Mouse (Mus musculus): ENCODE data around the gene Galk1. TPM values are rescaled to one million over a fixed set of nuclear protein-coding genes. Genes with fewer than 3 reads are reported as not detected.

The Galk1 gene
- 3.4 TPM in 1 of 2 replicates, not detected in the other for total RNA-seq (2015; ENCODE audit: low replicate concordance)
- total RNA-seq (2017; ENCODE audit: low replicate concordance): 1.3 and 5.1 TPM in 2 replicates

DNA sequence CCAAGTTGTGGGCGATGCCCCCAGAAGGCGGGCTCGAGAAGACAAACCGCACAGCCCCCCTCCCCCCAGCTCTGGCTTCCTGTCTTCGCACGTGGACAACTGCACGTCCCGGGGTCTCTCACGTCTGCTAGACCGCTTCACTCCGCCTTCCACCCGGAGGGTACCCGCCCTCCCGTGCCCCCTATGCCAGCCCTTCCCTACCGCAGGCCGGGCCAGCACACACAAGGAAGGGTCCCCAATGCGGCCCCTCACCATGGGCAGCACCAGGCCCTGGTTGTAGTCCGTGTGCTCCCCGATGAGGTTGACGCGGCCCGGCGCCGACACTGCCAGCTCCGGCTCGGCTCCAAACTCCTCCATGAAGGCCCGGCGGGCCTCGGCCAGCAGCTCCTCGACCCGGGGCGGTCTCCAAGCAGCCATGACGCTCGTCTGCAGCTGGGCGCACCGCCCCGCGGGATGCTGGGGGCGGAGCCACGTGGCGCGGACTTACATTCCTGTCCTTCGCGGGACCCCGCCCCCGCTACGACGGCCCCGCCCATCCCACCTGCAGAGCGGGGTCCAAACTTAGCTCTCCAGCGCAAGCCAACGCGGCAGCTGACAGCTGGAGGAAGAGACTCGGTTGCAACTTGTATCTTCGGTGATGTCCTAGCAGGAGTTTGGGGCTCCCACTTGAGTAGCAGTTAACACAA, at the start of gene Galk1:
Gene Galk1 (minus strand): TSS at position 458 of the 686 bp plus-strand sequence.
- peak; percentile 82 for ATAC-seq (replicated peaks; ENCODE audit: low FRiP score, poor library complexity, severe bottlenecking)

DNA sequence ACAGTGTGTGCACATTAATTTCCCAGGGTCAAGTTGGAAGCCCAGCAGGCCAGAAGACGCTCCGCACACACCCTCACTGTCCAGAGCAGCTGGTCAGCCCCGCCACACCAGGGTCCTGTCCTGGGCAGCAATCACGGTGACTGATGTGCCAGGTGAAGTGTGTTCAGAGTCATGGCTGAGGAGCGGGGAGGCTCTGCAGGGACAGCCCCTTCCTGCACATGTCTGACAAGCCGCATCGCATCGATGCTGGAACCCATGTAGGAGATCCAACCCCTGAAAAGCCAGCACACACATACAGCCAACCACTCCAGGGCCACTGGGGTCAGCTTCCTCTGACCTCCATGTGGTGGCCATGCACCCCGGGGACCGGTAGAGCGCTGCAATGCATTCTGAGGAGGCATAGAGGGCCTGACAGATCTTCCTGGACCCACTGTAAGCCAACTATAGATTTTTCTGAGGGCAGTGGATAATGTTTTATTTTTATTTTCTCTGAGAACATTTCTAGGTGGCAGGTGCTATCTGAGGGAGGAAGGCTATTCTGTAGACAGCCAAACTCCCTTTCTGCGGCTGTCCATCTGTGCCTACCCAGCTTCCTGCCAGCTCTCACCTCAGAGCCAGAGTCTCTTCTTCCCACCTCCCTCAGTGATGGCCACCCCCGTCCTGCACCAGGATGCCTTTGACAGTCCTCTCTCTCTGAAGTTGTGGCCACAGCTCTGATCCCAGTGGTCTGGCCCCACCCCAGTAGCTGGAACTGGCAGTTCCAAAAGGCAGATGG, 49.3 kb upstream of the Galk1 start:
- no peak for ATAC-seq (replicated peaks; ENCODE audit: low FRiP score, poor library complexity, severe bottlenecking)

DNA sequence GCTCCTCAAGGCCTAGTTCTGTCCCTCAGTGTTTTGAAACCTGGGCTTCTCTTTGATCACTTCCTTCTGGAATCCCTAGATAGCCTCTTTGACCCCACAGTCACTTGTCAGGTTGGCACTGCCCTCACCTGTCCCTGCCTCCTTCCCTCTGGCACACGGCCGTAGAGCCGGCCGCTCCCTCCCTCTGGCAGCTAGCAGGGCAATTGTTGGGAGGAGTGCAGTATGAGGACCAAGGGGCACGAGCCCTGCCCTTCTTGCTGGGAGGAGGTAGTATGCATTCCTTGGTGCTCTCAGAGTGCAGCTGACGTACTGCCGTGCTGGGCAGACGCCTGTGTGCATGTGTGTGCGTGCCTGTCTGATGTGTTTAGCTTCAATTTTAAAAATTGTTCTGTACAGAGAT, 48.1 kb upstream of the Galk1 start:
- no peak for ATAC-seq (replicated peaks; ENCODE audit: low FRiP score, poor library complexity, severe bottlenecking)

GRCm38 (mm10) chr11:116059691-116060025, 47.1 kb upstream of the Galk1 start:
- ATAC-seq (replicated peaks; ENCODE audit: low FRiP score, poor library complexity, severe bottlenecking): no peak

- ATAC-seq (replicated peaks; ENCODE audit: low FRiP score, poor library complexity, severe bottlenecking): no peak
Measured at GRCm38 (mm10) chr11:116058868-116059690, 46.6 kb upstream of the Galk1 start.

GRCm38 (mm10) chr11:116058022-116058614, 45.6 kb upstream of the Galk1 start:
- no peak for ATAC-seq (replicated peaks; ENCODE audit: low FRiP score, poor library complexity, severe bottlenecking)

- ATAC-seq (replicated peaks; ENCODE audit: low FRiP score, poor library complexity, severe bottlenecking): peak; percentile 72
Measured at GRCm38 (mm10) chr11:116057237-116057881, 44.8 kb upstream of the Galk1 start.

DNA sequence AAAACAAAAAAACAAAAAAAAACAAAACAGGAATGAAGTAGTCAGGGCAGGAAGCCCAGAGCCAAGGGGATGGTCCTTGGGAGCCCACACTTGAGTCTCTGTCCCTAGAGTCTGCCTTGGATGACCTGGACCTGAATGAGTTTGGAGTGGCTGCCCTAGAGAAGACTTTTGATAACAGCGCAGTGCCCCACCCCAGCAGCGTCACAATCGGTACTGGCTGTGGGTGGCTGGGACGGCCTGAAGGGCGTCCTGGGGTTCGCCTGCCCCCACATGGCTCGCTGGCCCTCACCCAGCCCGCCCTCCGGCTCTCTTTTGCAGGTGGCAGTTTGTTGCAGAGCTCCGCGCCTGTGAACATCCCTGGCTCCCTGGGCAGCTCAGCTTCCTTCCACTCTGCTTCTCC, 43.4 kb upstream of the Galk1 start:
- peak; percentile 58 for ATAC-seq (replicated peaks; ENCODE audit: low FRiP score, poor library complexity, severe bottlenecking)

- ATAC-seq (replicated peaks; ENCODE audit: low FRiP score, poor library complexity, severe bottlenecking): no peak
Measured at GRCm38 (mm10) chr11:116053510-116054229, 41.2 kb upstream of the Galk1 start.

- ATAC-seq (replicated peaks; ENCODE audit: low FRiP score, poor library complexity, severe bottlenecking): no peak
Measured at GRCm38 (mm10) chr11:116050196-116050595, 37.7 kb upstream of the Galk1 start.

DNA sequence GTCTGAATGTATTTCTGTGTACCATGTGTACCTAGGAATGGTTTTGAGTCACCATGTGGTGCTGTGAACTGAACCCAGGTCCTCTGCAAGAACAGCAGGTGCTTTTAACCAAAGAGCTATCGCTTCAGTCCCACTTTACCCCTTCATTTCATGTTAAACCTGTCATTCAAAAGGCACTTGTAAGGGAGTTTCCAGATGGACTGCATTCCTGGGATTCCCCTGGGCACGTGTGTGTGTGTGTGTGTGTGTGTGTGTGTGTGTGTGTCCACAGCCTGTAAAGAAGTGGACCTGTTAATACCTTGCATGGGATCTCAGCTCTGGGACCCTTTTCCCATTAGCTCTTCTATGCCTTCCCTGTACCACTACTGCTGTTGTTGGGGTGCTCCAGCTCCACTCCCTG, 37.1 kb upstream of the Galk1 start:
- no peak for ATAC-seq (replicated peaks; ENCODE audit: low FRiP score, poor library complexity, severe bottlenecking)

GRCm38 (mm10) chr11:116045173-116045572, 32.7 kb upstream of the Galk1 start:
- ATAC-seq (replicated peaks; ENCODE audit: low FRiP score, poor library complexity, severe bottlenecking): no peak

DNA sequence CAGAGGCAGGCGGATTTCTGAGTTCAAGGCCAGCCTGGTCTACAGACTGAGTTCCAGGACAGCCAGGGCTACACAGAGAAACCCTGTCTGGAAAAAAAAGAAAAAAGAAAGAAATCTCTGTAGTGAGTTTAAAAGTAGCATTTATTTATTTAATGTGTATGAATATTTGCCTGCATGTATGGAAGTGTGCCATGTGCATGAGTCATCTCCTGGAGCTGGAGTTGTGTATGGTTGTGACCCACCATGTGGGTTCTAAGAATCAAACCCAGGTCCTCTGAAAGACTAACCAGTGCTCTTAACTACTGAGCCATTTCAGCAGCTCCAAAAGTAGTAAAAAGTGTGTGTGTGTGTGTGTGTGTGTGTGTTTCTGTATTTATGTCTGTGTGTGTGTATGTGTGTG, 30.8 kb upstream of the Galk1 start:
- ATAC-seq (replicated peaks; ENCODE audit: low FRiP score, poor library complexity, severe bottlenecking): no peak

GRCm38 (mm10) chr11:116042372-116043138, 30.0 kb upstream of the Galk1 start:
- no peak for ATAC-seq (replicated peaks; ENCODE audit: low FRiP score, poor library complexity, severe bottlenecking)

GRCm38 (mm10) chr11:116041833-116042232, 29.3 kb upstream of the Galk1 start:
- ATAC-seq (replicated peaks; ENCODE audit: low FRiP score, poor library complexity, severe bottlenecking): no peak

DNA sequence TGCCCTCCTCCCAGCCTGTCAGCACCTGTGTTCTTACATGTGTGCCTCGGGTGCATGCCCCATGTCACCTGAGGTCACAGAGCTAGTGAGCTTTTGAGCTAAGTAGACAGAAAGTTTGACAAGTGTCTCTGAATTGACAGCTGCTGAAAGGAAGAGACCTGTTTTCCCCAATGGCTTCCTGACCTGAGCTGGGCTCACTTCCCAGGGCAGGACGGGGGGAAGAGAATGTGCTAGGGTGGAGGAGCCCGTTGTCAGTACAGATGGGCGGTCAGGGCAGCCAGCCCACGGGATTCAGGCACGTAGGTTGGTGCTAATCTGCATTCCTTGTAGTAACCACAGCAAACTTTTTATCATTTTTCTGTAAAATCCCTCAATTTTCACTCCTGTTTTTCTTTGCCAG, 28.1 kb upstream of the Galk1 start:
- no peak for ATAC-seq (replicated peaks; ENCODE audit: low FRiP score, poor library complexity, severe bottlenecking)

GRCm38 (mm10) chr11:116037826-116038225, 25.3 kb upstream of the Galk1 start:
- no peak for ATAC-seq (replicated peaks; ENCODE audit: low FRiP score, poor library complexity, severe bottlenecking)

DNA sequence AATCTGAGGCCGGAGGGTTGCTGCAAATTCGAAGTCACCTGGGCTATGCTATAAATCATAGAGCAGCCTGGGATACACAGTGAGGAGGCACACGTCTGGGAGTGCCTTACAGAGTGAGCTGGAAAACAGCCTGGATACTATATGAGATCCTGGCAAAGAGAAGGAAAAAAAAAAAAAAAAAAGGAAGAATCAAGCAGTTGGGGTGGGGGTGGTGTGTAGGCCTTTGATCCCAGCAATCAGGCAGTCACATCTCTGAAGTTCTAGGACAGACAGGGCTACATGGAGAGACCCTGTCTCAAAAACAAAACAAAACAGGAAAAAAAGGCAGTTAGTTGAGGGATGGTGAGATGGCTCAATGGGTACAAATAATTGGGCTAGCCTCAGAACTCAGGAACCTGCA, 24.2 kb upstream of the Galk1 start:
- no peak for ATAC-seq (replicated peaks; ENCODE audit: low FRiP score, poor library complexity, severe bottlenecking)
